Mouse (Mus musculus) forebrain, embryonic 13.5 days (tissue): ENCODE data around the gene Cep57l1. TPM values are rescaled to one million over a fixed set of nuclear protein-coding genes. Genes with fewer than 3 reads are reported as not detected.
A peak's percentile ranks its signal among the peaks of the same experiment; 100 is the strongest.

Experiments
- ATAC-seq: fragments of 200-750 bp; cut with Nextera tagmentation; 2 replicates; pipeline ENCODE4 v1.8.0; 2017
- H3K27ac ChIP-seq: fragments of 300-500 bp; sonication (generic); 2 replicates; pipeline ENCODE4 v1.5.1; 2015; ENCODE audit warnings: inconsistent platforms, mild to moderate bottlenecking, moderate library complexity
- H3K27me3 ChIP-seq: fragments of 300-500 bp; sonication (generic); 2 replicates; pipeline ENCODE4 v1.6.1; 2015; ENCODE audit warnings: mild to moderate bottlenecking, inconsistent platforms
- H3K36me3 ChIP-seq: fragments of 300-500 bp; sonication (generic); 2 replicates; pipeline ENCODE4 v1.6.1; 2015; ENCODE audit warnings: mild to moderate bottlenecking, inconsistent platforms; ENCODE audit not compliant: poor library complexity, severe bottlenecking
- H3K4me1 ChIP-seq: fragments of 300-500 bp; sonication (generic); 2 replicates; pipeline ENCODE4 v1.6.1; 2015; ENCODE audit warnings: inconsistent platforms
- H3K4me2 ChIP-seq: fragments of 300-500 bp; sonication (generic); 2 replicates; pipeline ENCODE4 v1.6.1; 2015; ENCODE audit warnings: inconsistent platforms, mild to moderate bottlenecking, moderate library complexity
- H3K4me3 ChIP-seq: fragments of 300-500 bp; sonication (generic); 2 replicates; pipeline ENCODE4 v1.5.1; 2015; ENCODE audit warnings: mild to moderate bottlenecking, inconsistent platforms
- H3K9ac ChIP-seq: fragments of 300-500 bp; sonication (generic); 2 replicates; pipeline ENCODE4 v1.6.1; 2015; ENCODE audit warnings: mild to moderate bottlenecking, inconsistent platforms
- H3K9me3 ChIP-seq: fragments of 300-500 bp; sonication (generic); replicated peaks from 2 replicates; pipeline ENCODE4 v1.6.1; 2016; ENCODE audit warnings: inconsistent platforms
- WGBS: fragments of 180-500 bp; shearing (Covaris S2); methylation state at CpG from one replicate; pipeline ENCODE4 v1.1.7; 2015; 5-methylcytosine and 5-hydroxymethylcytosine counted together
- polyA plus RNA-seq: library from polyadenylated mRNA; unstranded; fragments of >200 nt; fragmentation: Nextera tagmentation; extraction: Ambion mirVana; gene quantifications from 2 replicates; pipeline ENCODE4 v1.2.1, GENCODE M21; 2015

The Cep57l1 gene
- polyA plus RNA-seq, 1 experiment from 2014 or later = 21.2 TPM

DNA sequence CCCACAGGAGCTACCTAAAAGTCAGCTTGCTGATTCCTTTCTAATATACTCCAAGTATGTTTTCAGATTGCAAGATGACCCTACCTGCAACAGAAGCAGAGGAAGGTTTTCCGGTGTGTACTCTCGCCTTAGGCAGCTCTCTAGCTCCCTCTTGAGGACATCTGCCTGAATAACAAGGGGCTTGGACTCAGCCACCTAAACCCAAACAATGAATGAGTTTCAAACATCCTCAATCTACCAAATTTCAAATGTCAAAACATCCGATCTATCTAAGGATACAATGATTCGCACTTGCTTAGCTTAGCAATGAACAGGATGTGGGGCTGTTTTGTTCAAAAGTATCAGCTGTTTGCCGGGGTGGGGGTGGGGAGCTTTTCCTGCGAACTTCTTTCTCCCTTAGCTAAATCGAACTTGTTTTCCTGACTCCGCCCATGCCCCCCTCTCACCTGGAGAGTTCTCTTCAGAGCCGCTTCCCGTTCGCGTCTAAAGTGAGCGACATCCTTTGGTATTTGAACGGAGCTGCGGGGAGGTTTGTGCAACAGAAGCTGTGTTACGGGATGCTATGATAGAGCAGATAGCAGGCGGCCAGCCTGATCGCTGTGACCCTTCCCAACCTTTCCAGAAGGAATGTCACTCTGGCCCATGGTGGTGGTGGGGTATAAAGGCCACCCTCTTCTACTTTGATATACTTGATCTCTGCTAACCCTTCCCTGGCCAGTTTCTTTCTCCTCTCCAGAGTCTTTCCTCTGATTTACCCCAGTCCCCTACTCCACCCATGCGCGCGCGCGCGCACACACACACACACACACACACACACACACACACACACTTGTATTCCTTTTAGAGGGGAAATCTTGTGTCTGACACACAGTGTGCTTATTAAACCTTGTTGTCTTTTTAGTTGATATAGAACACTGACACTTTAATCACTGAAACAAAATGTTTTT is 119.5 kb downstream of the Cep57l1 start:
- H3K4me1 ChIP-seq = 0 out of 2 replicates have a peak, but pooled peaks cover 5% of the 10 kb centered on the region
- peaks cover 10% of the 10 kb centered on the region; the same call in 1 of the 2 replicates for H3K27me3 ChIP-seq
- no peaks in the 10 kb centered on the region for H3K36me3 ChIP-seq
- 0 out of 2 replicates have a peak, but pooled peaks have one; percentile 51 for ATAC-seq
- 21% methylated on average over 24 of the region's 24 CpGs for WGBS
- no peak overlapping the region for H3K27ac ChIP-seq
- H3K4me2 ChIP-seq = peak overlapping the region; percentile 76
- H3K9ac ChIP-seq = peak overlapping the region; percentile 61
- H3K9me3 ChIP-seq = 0 out of 2 replicates have a peak, but pooled peaks cover 4% of the 10 kb centered on the region
- peak overlapping the region; percentile 44 for H3K4me3 ChIP-seq

DNA sequence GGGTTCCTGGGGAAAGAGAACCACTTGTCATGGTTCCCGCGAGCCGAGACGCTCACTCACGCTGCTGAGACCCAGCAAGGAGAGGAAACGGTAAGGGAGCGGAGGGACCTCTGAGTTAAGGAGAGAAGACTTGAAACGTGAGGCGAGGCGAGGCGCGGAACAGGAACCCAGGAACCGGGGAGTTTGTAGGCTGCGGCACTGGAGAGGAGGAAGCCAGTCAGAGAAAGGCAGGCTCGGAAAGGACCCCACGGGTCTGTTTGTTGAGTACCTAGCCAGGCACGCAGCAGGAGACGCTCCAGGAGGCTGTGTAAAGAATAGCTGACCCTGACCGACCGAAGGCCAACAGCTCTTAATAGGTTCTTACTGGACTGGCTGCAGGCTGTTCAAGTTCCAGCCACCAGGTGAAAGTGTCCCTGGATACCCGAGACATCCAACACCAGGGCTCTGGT is 125.1 kb downstream of the Cep57l1 start:
- H3K4me2 ChIP-seq = peak overlapping the region; percentile 40
- WGBS = 3% methylated on average over 21 of the region's 21 CpGs

DNA sequence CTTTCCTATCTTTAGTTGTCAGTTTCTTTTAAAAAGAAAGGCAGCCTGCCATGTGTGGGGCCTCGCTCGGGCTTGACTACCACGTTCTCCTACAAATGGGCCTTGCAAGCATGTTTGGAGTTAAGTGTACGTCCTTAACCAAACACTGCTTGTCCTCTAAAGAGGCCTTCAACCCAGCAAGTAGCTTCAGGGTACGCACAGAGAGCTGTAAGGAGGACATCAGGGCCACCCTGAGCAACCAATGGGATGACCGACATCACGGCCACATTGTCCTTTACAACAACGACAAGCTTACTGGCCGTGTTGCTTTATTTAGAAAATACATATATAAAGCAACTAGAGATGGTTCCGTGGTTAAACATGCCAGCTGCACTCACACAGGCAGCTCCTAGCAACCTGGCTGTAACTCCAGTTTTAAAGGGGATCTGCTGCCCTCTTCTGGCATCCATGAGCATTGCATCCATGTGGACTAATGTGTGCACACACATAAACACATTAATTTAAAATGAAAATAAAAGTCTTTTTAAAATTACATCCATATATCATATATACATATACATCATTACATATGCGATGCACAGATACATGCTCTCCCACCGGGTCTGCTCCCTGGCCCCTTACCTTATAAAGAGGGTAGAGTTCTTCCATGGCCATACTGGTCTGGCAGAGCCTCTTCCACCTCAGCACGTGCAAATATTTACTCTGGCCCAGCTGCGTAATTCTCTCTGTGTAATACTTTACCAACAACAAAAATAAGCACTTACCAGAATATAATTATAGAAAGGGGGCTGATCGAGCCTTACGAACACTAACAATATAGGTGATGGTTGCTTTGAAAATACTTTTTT is 126.9 kb downstream of the Cep57l1 start:
- H3K4me2 ChIP-seq = no peak overlapping the region
- no peak overlapping the region for H3K9ac ChIP-seq
- H3K27me3 ChIP-seq = peaks cover 18% of the 10 kb centered on the region
- peaks cover 16% of the 10 kb centered on the region for H3K4me1 ChIP-seq
- no peak overlapping the region for H3K27ac ChIP-seq
- H3K9me3 ChIP-seq = 0 out of 2 replicates have a peak, but pooled peaks cover 4% of the 10 kb centered on the region
- peak; percentile 44; the same call in 1 of the 2 replicates for ATAC-seq
- H3K36me3 ChIP-seq = no peaks in the 10 kb centered on the region
- H3K4me3 ChIP-seq = no peak overlapping the region
- WGBS = 43% methylated on average over 16 of the region's 16 CpGs

More for the DNA sequence above, 125.1 kb downstream of the Cep57l1 start:
- ATAC-seq = no peak
- Histone ChIP-seq H3K27ac (no peak overlapping the region), H3K27me3 (peaks cover 18% of the 10 kb centered on the region), H3K4me3 (no peak overlapping the region), H3K36me3 (no peaks in the 10 kb centered on the region), H3K9me3 (0 out of 2 replicates have a peak, but pooled peaks cover 4% of the 10 kb centered on the region), H3K9ac (no peak overlapping the region), H3K4me1 (peaks cover 3% of the 10 kb centered on the region; the same call in 1 of the 2 replicates)

DNA sequence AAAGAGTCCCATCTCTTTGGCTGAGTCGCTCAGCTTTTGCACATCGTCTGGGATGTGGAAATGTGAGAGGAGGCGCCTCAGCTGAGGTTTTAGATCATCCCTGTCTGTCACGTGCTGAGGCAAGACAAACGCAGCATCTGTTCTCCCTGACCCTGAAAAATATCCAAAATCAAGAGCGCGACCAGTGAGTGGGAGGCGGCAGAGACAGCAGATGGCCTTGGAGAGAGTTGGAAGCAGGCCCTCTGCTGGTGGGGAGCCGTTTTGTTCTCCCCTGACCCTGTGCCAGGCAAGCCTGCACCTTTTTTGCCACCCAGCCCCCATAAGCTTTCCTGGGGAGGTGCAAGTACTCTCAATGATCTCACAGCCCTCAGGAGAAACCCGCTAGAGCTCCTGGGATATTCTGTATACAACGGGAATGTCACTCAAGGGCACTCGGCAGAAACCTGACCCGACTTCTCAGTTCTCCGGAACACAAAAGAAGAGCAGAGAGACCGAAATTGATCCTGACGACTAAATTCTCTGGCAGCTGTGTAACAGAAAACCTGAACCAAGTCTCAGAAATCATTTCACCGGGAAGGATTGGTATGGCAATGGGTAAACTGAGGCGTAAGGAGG is 130.8 kb downstream of the Cep57l1 start:
- H3K9ac ChIP-seq = no peak overlapping the region; the same call in 1 of the 2 replicates
- 15% methylated on average over 18 of the region's 18 CpGs for WGBS

DNA sequence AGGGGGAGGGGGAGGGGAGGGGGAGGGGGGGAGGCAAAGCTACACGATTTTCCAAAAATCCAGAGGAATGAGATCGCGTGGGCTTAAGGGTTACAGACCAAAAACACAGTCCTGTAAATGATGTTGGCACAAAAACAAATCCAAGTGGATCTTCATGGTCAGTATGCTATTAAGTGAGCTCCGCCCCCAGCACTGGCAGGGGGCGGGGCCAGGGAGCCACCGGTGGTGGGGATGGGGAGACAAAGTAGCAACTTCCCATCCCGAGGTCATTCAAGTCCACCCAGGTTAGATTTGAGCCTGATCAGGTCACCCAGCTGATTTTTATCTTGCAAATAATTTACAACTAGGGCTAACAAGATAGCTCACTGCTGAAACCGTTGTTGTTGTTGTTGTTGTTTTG is 132.3 kb downstream of the Cep57l1 start:
- WGBS = 62% methylated on average over 8 of the region's 8 CpGs
- no peak overlapping the region for H3K9ac ChIP-seq
- no peak overlapping the region for H3K4me3 ChIP-seq
- H3K4me1 ChIP-seq = peaks cover 19% of the 10 kb centered on the region
- ATAC-seq = no peak
- H3K27me3 ChIP-seq = no peaks in the 10 kb centered on the region
- H3K4me2 ChIP-seq = no peak overlapping the region
- H3K36me3 ChIP-seq = no peaks in the 10 kb centered on the region
- H3K9me3 ChIP-seq = no peaks in the 10 kb centered on the region
- no peak overlapping the region for H3K27ac ChIP-seq

More for the DNA sequence above, 130.8 kb downstream of the Cep57l1 start:
- peak; percentile 85 for ATAC-seq
- Histone ChIP-seq H3K4me3 (no peak overlapping the region), H3K9me3 (no peaks in the 10 kb centered on the region), H3K4me2 (peak overlapping the region; percentile 46), H3K36me3 (no peaks in the 10 kb centered on the region), H3K27ac (peak overlapping the region; percentile 66), H3K27me3 (peaks cover 3% of the 10 kb centered on the region), H3K4me1 (peaks cover 22% of the 10 kb centered on the region)

DNA sequence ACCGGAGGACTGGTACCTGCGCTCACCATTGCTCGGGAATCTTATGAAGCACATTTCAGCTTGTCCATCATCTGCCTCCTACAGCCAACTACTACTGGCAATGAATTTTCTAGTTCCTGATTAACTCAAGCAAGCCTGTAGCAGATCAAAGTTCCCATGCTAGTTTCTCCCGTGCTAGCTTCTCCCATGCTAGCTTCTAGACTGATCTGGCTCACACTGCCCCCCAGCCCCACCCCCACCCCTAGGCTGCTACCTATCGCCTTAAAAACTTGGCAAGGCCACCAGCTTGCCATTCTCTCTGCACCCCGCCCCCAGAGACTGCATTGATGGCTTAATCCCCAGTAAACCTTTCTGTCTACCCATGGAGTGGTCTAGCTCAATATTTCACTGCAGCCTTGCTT is 133.0 kb downstream of the Cep57l1 start:
- Histone ChIP-seq H3K4me1 (peaks cover 19% of the 10 kb centered on the region), H3K27me3 (no peaks in the 10 kb centered on the region), H3K4me3 (no peak overlapping the region), H3K27ac (no peak overlapping the region), H3K36me3 (no peaks in the 10 kb centered on the region), H3K9me3 (no peaks in the 10 kb centered on the region), H3K4me2 (no peak overlapping the region), H3K9ac (no peak overlapping the region)
- ATAC-seq = no peak
- 74% methylated on average over 6 of the region's 6 CpGs for WGBS

DNA sequence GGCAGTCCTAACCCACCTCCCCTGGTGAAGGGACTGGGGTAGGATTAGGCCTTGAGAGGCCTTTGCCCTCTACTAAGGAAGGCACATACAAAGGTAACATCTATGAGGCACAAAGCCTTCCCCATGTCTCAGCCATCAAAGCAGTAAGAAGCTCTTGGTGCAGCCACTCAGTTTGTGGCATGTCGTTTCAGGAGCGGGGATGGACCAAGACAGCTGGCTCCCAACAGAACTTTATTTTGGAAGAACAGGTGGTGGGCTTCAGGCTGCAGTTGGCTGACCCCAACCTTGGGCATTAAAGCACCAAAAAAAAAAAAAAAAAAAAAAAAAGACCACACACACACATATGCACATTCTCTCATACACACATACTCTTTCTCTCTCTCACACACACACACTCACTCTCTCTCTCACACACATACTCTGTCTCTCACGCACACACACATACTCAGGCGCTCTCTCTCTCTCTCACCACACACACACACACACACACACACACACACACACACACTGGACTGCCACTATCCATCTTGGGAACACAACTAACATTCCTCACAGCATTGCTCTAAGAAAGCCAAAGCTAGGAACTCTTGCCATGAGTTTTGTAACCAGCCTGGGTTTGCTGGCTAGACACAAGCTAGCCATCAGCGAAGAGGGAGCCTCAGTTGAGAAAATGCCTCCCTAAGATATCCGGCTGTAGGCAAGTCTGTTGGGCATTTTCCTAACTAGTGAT is 133.7 kb downstream of the Cep57l1 start:
- no peak overlapping the region for H3K9ac ChIP-seq
- no peak for ATAC-seq
- WGBS = 89% methylated on average over 6 of the region's 6 CpGs
- H3K4me3 ChIP-seq = no peak overlapping the region
- H3K4me1 ChIP-seq = peaks cover 19% of the 10 kb centered on the region
- no peak overlapping the region for H3K27ac ChIP-seq
- H3K27me3 ChIP-seq = no peaks in the 10 kb centered on the region
- no peaks in the 10 kb centered on the region for H3K9me3 ChIP-seq
- no peaks in the 10 kb centered on the region for H3K36me3 ChIP-seq
- no peak overlapping the region for H3K4me2 ChIP-seq

DNA sequence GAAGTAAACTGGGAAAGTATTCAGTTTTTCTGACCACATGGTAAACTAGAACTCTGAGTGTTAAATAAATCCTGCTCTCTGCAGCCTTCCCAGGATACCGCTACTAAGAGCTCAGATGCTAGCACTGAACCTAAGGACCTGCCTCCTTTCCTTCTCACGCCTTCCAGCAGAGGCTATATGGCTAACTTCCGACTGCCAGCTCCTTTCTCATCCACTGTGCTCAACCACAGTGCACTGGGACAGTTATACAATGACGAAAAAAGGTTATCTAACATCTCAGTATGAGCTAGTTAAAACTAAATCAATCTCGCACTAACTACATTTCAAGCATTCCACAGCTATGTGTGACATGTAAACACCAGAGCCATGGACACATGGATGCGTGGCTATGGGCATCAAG is 134.4 kb downstream of the Cep57l1 start:
- WGBS = 85% methylated on average over 6 of the region's 6 CpGs
- H3K27me3 ChIP-seq = no peaks in the 10 kb centered on the region
- H3K27ac ChIP-seq = no peak overlapping the region
- H3K36me3 ChIP-seq = no peaks in the 10 kb centered on the region
- ATAC-seq = no peak
- no peak overlapping the region for H3K4me3 ChIP-seq
- H3K9ac ChIP-seq = no peak overlapping the region
- no peaks in the 10 kb centered on the region for H3K9me3 ChIP-seq
- no peak overlapping the region for H3K4me2 ChIP-seq
- peaks cover 19% of the 10 kb centered on the region for H3K4me1 ChIP-seq

DNA sequence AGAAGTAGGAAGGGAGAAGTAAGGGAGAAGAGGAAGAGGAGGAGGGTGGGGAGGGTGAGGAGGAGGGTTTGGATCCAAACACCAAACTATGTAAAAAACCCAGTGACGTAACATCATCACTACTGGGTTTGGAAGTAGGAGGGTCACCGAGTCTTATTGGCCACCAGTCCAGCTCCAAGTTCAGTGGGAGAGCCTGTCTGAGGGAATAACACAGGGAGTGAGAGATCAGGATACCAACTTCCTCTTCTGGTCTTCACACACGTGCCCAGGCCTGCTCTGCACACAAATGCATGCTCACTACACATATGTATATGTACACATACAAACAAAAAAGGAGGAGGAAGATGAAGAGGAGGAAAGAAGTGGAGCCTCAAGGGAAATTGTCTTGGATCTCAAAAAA is 135.3 kb downstream of the Cep57l1 start:
- H3K36me3 ChIP-seq = no peaks in the 10 kb centered on the region
- no peak for ATAC-seq
- H3K27me3 ChIP-seq = no peaks in the 10 kb centered on the region
- H3K9ac ChIP-seq = no peak overlapping the region
- no peak overlapping the region for H3K4me2 ChIP-seq
- no peak overlapping the region for H3K4me3 ChIP-seq
- no peaks in the 10 kb centered on the region for H3K9me3 ChIP-seq
- 87% methylated on average over 3 of the region's 3 CpGs for WGBS
- H3K4me1 ChIP-seq = peaks cover 19% of the 10 kb centered on the region
- H3K27ac ChIP-seq = no peak overlapping the region

DNA sequence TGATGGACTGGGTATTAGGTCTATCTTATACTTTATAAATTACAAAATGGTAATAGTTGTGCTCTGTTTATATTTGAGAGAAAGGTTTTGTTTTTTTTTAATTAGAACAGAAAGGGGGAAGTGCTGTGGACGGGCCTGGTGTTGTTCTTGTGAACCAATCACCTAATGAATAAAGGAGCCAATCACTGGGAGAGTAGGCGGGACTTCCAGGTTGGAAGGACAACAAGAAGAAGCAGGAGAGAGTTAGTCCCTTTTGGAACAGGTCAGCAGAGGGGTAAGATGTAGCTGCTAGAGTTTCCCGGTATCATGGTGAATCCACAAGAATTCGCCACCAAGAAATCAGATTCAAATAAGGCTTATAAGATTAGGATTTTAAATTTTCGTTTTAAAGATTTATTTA is 139.5 kb downstream of the Cep57l1 start:
- 85% methylated on average over 5 of the region's 5 CpGs for WGBS
- Histone ChIP-seq H3K9ac (no peak overlapping the region), H3K27me3 (no peaks in the 10 kb centered on the region), H3K4me3 (no peak overlapping the region), H3K27ac (no peak overlapping the region), H3K36me3 (no peaks in the 10 kb centered on the region), H3K9me3 (0 out of 2 replicates have a peak, but pooled peaks cover 8% of the 10 kb centered on the region), H3K4me2 (no peak overlapping the region), H3K4me1 (no peaks in the 10 kb centered on the region)
- ATAC-seq = no peak
